Mouse (Mus musculus) urinary bladder, postnatal 10 days (tissue): ENCODE results near the gene Kcnma1.

Source experiments
- DNase-seq: peaks from one replicate; pipeline ENCODE4 v3.0.0; 2022; ENCODE audit warnings: low spot score

Gene Kcnma1

GRCm38 (mm10) chr14:23782845-23783609 is 231.3 kb downstream of the Kcnma1 start:
- no peak for DNase-seq

DNA sequence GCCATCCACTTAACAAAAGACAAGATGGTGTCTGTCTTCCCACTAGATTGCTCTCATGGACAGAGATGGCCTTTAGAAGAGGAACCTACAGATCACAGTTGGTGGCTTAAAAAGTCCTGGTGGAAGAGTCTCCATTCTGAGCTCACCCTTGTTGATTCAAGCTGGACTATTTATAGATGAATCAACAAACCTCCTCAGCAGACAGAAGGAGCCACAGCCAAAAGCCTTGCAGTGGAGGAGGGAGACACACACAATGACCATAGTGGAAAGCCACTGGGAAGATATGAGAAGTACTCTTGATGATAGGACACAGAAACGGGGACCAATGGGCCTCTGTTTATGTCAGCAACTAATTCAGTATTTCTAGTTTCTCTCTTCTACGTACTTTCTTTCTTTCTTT is 239.7 kb downstream of the Kcnma1 start:
- no peak for DNase-seq

DNA sequence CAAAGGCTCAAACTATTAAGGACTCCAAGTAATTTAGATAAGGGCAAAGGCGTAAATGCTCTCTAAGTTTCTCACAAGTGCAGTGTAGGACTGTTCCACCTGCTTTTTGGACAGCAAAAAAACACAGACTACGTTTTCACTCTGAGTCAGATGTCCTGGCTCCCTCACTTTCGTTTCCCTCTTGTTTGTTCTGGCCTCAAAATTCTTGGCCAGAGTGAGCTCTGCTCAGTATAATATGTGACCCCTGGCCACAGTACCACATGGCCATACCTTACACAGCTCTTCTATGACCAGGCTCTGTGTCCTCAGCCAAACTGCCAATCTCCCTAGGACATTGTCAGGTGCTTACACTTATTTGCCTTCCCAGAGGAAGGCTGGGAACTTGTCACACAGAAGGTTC is 241.6 kb downstream of the Kcnma1 start:
- no peak for DNase-seq

- DNase-seq = no peak
Measured at GRCm38 (mm10) chr14:23771794-23772193, 242.5 kb downstream of the Kcnma1 start.

GRCm38 (mm10) chr14:23762471-23762870 is 251.8 kb downstream of the Kcnma1 start:
- DNase-seq = no peak

GRCm38 (mm10) chr14:23759626-23760025 is 254.7 kb downstream of the Kcnma1 start:
- no peak for DNase-seq

DNA sequence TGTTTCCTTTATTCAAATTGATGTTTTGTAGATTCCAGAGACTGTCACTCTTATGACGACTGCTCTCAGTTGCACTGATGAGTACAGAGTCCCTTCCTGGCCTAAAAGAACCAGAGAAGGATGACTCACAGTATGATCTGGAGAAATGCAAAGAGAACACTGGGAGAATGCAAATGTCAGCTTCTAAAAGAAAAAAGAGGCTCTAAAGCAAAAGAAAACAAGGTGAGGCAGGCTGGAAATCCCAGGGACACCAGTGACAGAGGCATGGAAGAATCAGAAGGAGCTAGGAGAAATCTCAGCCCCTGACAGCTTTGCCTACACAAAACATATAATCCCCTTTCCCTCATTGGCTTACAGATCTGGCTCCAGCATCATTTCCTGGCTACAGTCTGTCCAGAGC is 255.9 kb downstream of the Kcnma1 start:
- no peak for DNase-seq

- DNase-seq = no peak
Measured at GRCm38 (mm10) chr14:23748011-23748410, 266.3 kb downstream of the Kcnma1 start.

DNA sequence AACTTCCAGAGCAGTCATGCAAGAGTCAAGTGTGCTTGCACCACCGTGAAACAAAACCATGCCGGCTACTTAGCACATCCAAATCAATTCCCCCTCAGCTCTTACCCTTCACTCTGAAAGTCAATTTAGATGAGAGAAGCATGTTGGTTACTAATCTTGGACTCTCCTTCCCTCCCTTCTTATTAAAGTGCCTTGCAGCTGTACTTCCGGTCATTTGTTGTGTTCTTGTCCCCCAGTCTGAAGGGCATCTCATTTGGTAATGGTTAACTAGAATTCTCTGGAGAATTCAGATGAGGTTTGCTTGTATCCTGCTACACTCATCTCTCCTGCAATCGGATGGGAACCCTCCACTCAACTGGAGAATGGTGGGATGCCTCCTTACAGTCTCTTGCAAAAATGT is 267.3 kb downstream of the Kcnma1 start:
- DNase-seq = no peak

GRCm38 (mm10) chr14:23741531-23741930 is 272.8 kb downstream of the Kcnma1 start:
- DNase-seq = no peak

DNA sequence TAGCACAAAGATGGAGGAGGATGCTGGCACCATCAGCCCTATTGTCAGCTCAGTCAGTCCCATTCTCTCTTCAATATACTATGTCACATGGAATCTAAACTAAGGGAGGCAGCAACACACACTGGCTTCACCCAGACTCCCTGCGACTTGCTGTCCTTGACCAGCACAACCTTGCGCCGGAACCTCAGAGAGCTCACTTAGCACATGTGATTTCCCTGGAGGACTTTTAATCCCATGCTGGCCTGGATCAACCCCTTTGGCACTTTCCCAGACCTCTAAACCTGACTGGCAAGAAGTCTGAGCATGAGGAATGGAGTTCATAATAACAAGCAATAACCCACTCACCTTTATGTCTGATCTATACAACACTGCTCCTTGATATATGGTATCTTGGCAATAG is 280.1 kb downstream of the Kcnma1 start:
- DNase-seq = no peak

DNA sequence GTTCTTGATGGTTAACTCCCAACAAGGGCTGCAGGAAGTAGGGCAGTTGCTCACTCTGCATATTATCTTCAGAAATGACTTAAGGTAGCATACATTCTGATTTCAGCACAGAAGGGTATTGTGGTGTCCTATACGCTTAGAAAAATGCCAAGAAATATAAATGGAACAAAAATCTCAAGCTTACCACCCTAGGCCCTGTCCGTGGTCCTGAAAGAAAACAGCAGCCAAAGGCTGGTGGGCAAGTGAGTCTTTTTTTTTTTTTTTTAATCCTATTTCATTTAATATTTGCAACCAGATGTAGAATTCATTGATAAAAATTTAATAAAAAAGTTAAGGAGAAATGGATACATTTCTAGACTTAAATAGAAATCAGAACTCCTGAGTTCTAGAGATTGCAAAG is 284.9 kb downstream of the Kcnma1 start:
- no peak for DNase-seq

DNA sequence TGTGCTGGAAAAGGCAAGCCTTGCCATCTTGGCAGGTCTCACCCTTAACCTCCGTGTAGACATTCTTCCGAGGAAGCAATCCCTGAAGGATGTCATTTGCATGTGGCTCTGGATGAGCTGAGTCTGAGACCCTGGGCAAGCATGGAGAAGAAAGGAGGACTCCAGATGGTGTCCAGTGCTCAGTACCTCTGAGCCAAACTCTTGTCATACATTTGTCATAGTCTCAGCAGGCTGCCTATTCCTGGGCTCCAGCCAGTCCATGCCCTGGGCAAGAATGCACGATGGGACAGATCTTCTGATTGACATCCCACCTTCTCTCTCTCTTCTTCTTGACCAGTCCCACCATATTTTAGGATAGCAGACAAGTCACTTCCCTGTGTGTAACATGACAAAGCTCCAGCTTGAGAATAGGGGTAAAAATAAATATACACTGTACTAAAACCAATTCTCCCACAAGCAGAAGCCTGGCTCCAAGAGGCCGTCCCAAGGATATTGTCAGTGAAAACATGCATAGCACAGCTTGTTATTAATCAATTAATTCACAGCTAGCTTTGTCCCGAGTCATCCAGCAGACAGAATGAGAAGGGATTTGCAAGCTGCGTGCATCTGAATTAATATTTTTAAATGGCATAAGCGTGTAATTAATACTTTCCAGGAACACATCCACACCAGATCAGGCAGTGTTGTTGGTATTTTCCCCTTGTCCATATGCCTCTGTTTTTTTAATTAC is 290.4 kb downstream of the Kcnma1 start:
- DNase-seq = no peak

DNA sequence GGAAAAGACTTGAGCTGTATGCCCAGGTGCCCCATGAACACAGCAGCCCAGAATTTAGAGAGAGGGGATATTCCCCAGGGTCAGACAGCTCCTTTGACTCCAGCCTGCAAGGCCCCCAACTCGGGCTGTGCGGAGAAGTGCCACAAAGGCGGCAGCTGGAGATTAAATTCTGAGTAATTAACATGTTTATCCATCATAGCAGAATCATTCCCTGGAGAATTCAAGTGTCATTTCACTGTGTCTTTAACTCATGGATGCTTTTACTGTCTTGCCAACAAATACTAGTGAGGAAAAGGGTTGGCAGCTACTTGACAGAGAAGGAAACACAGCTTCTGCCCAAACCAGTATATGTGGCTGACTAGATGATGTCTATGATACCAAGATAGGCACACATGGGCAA is 295.0 kb downstream of the Kcnma1 start:
- DNase-seq = no peak

- DNase-seq = no peak
Measured at GRCm38 (mm10) chr14:23718667-23719066, 295.6 kb downstream of the Kcnma1 start.

DNA sequence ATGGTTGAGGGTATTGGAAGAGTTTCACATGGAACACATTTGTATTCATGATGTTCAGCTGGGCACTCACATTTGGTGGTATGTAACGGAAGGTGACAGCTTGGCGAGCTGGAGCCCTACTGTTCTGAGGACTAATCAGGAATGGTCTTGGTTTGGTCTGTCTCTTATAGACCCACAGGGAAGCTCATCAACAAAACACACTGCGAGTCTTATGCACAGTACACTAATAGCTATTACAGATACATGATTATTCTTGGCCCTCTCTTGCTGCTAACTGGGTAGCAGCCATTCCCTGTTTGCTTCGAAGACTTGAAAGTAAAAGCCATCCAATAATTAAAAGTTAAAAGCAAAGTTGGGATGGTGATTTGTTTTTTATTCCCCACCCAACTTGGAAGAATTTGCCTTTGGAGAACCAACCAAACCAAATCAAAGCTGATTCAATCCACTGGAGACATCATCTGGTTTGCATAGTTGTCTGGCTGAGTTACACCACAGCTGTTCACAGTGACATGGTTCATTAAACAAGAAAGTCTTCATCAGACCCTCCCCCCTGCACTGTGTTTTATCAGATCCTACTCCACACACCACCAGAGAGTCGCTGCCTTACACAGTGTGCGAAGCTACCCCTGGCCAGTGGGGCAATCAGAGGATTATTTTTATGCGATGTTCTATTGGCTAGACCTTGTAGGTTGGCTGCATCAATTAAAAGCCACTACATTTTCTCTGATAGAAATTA is 299.7 kb downstream of the Kcnma1 start:
- no peak for DNase-seq

GRCm38 (mm10) chr14:23712891-23713290 is 301.4 kb downstream of the Kcnma1 start:
- no peak for DNase-seq

GRCm38 (mm10) chr14:23710954-23711353 is 303.3 kb downstream of the Kcnma1 start:
- no peak for DNase-seq

DNA sequence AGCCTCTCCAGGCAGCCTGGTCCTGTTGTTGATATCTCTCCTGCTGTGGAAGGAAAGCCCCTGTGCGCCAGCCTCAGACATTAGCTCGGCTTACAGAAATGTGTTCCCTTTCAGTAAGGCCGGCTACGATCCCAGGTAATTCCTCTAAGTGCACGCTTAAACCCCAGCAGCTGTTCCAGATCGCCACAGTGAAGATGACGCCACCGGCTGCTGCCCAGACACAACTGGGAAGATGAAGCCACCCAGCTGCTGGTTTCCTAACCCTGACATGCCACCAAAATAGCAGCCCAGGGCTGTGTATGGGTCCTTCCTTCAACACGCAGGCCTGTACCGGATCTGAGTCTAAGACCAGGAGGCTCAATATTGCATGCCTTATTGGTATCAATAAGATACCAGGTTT is 307.5 kb downstream of the Kcnma1 start:
- DNase-seq = no peak

GRCm38 (mm10) chr14:23705647-23706046 is 308.6 kb downstream of the Kcnma1 start:
- DNase-seq = no peak

DNA sequence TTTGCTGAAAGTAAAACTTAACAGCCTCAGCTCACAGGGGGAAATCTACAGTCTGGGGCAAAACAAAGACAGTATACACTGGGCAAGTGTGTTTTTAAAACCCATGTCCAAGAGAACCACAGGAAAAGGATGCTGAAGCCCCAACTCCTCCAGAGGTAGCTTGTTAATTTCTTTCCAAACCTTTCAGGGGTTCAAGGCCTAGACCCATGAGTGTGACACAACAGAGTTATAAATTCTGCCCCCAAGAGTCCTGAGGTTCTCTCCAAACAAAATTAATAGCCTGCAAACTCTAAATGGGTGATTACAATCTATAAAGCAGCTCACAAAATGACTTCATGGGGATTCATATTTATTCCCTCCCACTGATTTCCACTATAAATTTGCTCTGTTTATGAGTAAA is 310.0 kb downstream of the Kcnma1 start:
- DNase-seq = no peak

GRCm38 (mm10) chr14:23696341-23696740 is 317.9 kb downstream of the Kcnma1 start:
- DNase-seq = no peak

DNA sequence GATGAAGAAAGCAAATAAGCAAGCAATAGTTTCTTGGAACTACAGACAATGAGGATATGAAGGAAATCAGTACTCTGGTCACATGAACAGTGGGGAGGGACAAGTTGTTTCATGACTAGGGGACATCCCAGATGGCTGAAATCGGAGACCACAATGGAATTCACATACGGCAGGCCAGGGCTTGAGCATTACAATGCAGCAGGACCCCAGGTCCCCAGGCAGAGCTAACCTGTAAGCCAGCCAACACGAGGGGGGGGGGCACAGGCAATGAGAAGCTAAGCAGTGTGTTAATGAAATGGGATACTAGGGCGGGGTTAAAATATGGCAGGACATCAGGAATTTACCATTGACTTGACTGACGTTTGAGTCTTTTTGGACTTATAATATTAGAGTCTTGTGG is 324.6 kb downstream of the Kcnma1 start:
- no peak for DNase-seq
